Mouse (Mus musculus): ENCODE data around the gene Coq5.

DNA sequence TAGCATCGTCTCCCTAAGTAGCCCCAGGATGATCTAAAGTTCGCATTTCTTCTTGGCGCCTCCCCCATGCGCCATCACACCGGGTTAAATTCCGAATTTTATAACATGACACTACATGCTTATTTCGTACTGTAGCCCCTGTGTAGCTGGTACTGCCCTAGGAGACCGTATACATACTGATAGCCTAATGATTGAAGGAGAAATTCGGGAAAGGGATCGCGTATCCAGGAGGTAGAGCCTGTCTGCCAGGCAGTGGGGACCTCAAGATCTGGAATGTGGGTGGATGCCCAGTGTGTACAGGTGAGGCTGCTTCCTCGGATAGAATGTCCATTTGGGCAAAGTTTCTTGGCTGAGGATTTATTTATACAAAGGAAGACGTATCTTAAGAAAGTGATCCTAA, 22.1 kb downstream of the Coq5 start:
- TF ChIP-seq ZMIZ1 (IDR thresholded peaks at IDR 0.05; ENCODE audit: low read depth, low read length), result no peak
- no peak for TF ChIP-seq CTCF (conservative IDR thresholded peaks at IDR 0.05 in 1 of 2, IDR thresholded peaks at IDR 0.05 in 1 of 2; ENCODE audit: low read depth in 2 of 2, low read length in 2 of 2)
- TF ChIP-seq EP300 (IDR thresholded peaks at IDR 0.05; ENCODE audit: low read length), result no peak
- TF ChIP-seq MEF2A (IDR thresholded peaks at IDR 0.05; ENCODE audit: borderline replicate concordance, low read depth, low read length), result no peak
- TF ChIP-seq ETS1 (conservative IDR thresholded peaks at IDR 0.05; ENCODE audit: low read depth, low read length), result no peak

All from CH12.LX (cell line).